Mouse (Mus musculus): ENCODE results near the gene Tmem109. TPM values are rescaled to one million over a fixed set of nuclear protein-coding genes. Genes with fewer than 3 reads are reported as not detected.

Gene Tmem109
- polyA plus RNA-seq (2012; rRNA removed): 40.3 and 44.3 TPM in 2 replicates

- Histone ChIP-seq H3K36me3 (ENCODE audit: control insufficient read depth, insufficient read depth, low read length) (no peaks in the 10 kb centered on the region), H3K27me3 (ENCODE audit: control insufficient read depth, insufficient read depth, low read length) (no peaks in the 10 kb centered on the region), H3K27ac (ENCODE audit: control insufficient read depth, insufficient read depth, low read depth, low read length) (peak within 1 kb of the TSS; percentile 76), H3K4me1 (ENCODE audit: control insufficient read depth, insufficient read depth, low read length) (peaks cover 8% of the 10 kb centered on the region), H3K4me3 (ENCODE audit: control insufficient read depth, low read depth, low read length) (peak within 1 kb of the TSS; percentile 84)
- TF ChIP-seq POLR2A (IDR thresholded peaks at IDR 0.05; ENCODE audit: control insufficient read depth, low read depth, low read length) (peak; percentile 33), CTCF (IDR thresholded peaks at IDR 0.05; ENCODE audit: control insufficient read depth, insufficient read depth, insufficient replicate concordance, low read depth, low read length) (no peak)
Observed at GRCm38 (mm10) chr19:10881426-10882154, at the start of gene Tmem109. TSS of gene Tmem109 (minus strand) at chr19:10882001.

- TF ChIP-seq POLR2A (IDR thresholded peaks at IDR 0.05; ENCODE audit: control insufficient read depth, low read depth, low read length) (no peak), CTCF (IDR thresholded peaks at IDR 0.05; ENCODE audit: control insufficient read depth, insufficient read depth, insufficient replicate concordance, low read depth, low read length) (no peak)
- Histone ChIP-seq H3K4me1 (ENCODE audit: control insufficient read depth, insufficient read depth, low read length) (no peaks in the 10 kb centered on the region), H3K27ac (ENCODE audit: control insufficient read depth, insufficient read depth, low read depth, low read length) (no peak overlapping the region), H3K36me3 (ENCODE audit: control insufficient read depth, insufficient read depth, low read length) (no peaks in the 10 kb centered on the region), H3K27me3 (ENCODE audit: control insufficient read depth, insufficient read depth, low read length) (no peaks in the 10 kb centered on the region), H3K4me3 (ENCODE audit: control insufficient read depth, low read depth, low read length) (no peak overlapping the region)
Observed at GRCm38 (mm10) chr19:10930641-10931040, 48.8 kb upstream of the Tmem109 start.

GRCm38 (mm10) chr19:10926666-10927065, 44.9 kb upstream of the Tmem109 start:
- H3K27ac ChIP-seq (ENCODE audit: control insufficient read depth, insufficient read depth, low read depth, low read length): no peak overlapping the region

GRCm38 (mm10) chr19:10926123-10926621, 44.4 kb upstream of the Tmem109 start:
- H3K4me3 ChIP-seq (ENCODE audit: control insufficient read depth, low read depth, low read length): no peak overlapping the region
- no peaks in the 10 kb centered on the region for H3K4me1 ChIP-seq (ENCODE audit: control insufficient read depth, insufficient read depth, low read length)
- no peak for TF ChIP-seq POLR2A (IDR thresholded peaks at IDR 0.05; ENCODE audit: control insufficient read depth, low read depth, low read length)
- TF ChIP-seq CTCF (IDR thresholded peaks at IDR 0.05; ENCODE audit: control insufficient read depth, insufficient read depth, insufficient replicate concordance, low read depth, low read length): no peak
- no peaks in the 10 kb centered on the region for H3K27me3 ChIP-seq (ENCODE audit: control insufficient read depth, insufficient read depth, low read length)
- H3K27ac ChIP-seq (ENCODE audit: control insufficient read depth, insufficient read depth, low read depth, low read length): no peak overlapping the region
- no peaks in the 10 kb centered on the region for H3K36me3 ChIP-seq (ENCODE audit: control insufficient read depth, insufficient read depth, low read length)

More at GRCm38 (mm10) chr19:10926666-10927065, 44.9 kb upstream of the Tmem109 start:
- Histone ChIP-seq H3K27me3 (ENCODE audit: control insufficient read depth, insufficient read depth, low read length) (no peaks in the 10 kb centered on the region), H3K4me3 (ENCODE audit: control insufficient read depth, low read depth, low read length) (no peak overlapping the region), H3K4me1 (ENCODE audit: control insufficient read depth, insufficient read depth, low read length) (no peaks in the 10 kb centered on the region), H3K36me3 (ENCODE audit: control insufficient read depth, insufficient read depth, low read length) (no peaks in the 10 kb centered on the region)
- TF ChIP-seq POLR2A (IDR thresholded peaks at IDR 0.05; ENCODE audit: control insufficient read depth, low read depth, low read length) (no peak), CTCF (IDR thresholded peaks at IDR 0.05; ENCODE audit: control insufficient read depth, insufficient read depth, insufficient replicate concordance, low read depth, low read length) (no peak)

GRCm38 (mm10) chr19:10924220-10924619, 42.4 kb upstream of the Tmem109 start:
- no peak for TF ChIP-seq POLR2A (IDR thresholded peaks at IDR 0.05; ENCODE audit: control insufficient read depth, low read depth, low read length)
- no peak for TF ChIP-seq CTCF (IDR thresholded peaks at IDR 0.05; ENCODE audit: control insufficient read depth, insufficient read depth, insufficient replicate concordance, low read depth, low read length)
- Histone ChIP-seq H3K4me3 (ENCODE audit: control insufficient read depth, low read depth, low read length) (no peak overlapping the region), H3K4me1 (ENCODE audit: control insufficient read depth, insufficient read depth, low read length) (no peaks in the 10 kb centered on the region), H3K27ac (ENCODE audit: control insufficient read depth, insufficient read depth, low read depth, low read length) (no peak overlapping the region), H3K36me3 (ENCODE audit: control insufficient read depth, insufficient read depth, low read length) (no peaks in the 10 kb centered on the region), H3K27me3 (ENCODE audit: control insufficient read depth, insufficient read depth, low read length) (no peaks in the 10 kb centered on the region)

GRCm38 (mm10) chr19:10921058-10921457, 39.3 kb upstream of the Tmem109 start:
- Histone ChIP-seq H3K4me1 (ENCODE audit: control insufficient read depth, insufficient read depth, low read length) (peaks cover 5% of the 10 kb centered on the region), H3K27me3 (ENCODE audit: control insufficient read depth, insufficient read depth, low read length) (no peaks in the 10 kb centered on the region), H3K36me3 (ENCODE audit: control insufficient read depth, insufficient read depth, low read length) (no peaks in the 10 kb centered on the region), H3K4me3 (ENCODE audit: control insufficient read depth, low read depth, low read length) (no peak overlapping the region), H3K27ac (ENCODE audit: control insufficient read depth, insufficient read depth, low read depth, low read length) (no peak overlapping the region)
- no peak for TF ChIP-seq POLR2A (IDR thresholded peaks at IDR 0.05; ENCODE audit: control insufficient read depth, low read depth, low read length)
- TF ChIP-seq CTCF (IDR thresholded peaks at IDR 0.05; ENCODE audit: control insufficient read depth, insufficient read depth, insufficient replicate concordance, low read depth, low read length): no peak

- TF ChIP-seq CTCF (IDR thresholded peaks at IDR 0.05; ENCODE audit: control insufficient read depth, insufficient read depth, insufficient replicate concordance, low read depth, low read length) (no peak), POLR2A (IDR thresholded peaks at IDR 0.05; ENCODE audit: control insufficient read depth, low read depth, low read length) (no peak)
- Histone ChIP-seq H3K36me3 (ENCODE audit: control insufficient read depth, insufficient read depth, low read length) (no peaks in the 10 kb centered on the region), H3K27ac (ENCODE audit: control insufficient read depth, insufficient read depth, low read depth, low read length) (no peak within 1 kb of the TSS), H3K4me3 (ENCODE audit: control insufficient read depth, low read depth, low read length) (no peak within 1 kb of the TSS), H3K4me1 (ENCODE audit: control insufficient read depth, insufficient read depth, low read length) (peaks cover 5% of the 10 kb centered on the region), H3K27me3 (ENCODE audit: control insufficient read depth, insufficient read depth, low read length) (no peaks in the 10 kb centered on the region)
Observed at GRCm38 (mm10) chr19:10920532-10920931, 38.7 kb upstream of the Tmem109 start, which contains the start of gene Zp1. TSS of gene Zp1 (minus strand) at chr19:10920632.

Data from testis, adult 2 months (tissue).